Mouse (Mus musculus) liver, embryonic 15.5 days (tissue): ENCODE data around the gene Lrrc28. TPM values are rescaled to one million over a fixed set of nuclear protein-coding genes. Genes with fewer than 3 reads are reported as not detected.

Experiments used
- ATAC-seq: fragments of 200-750 bp; cut with Nextera tagmentation; 2 replicates; pipeline ENCODE4 v1.8.0; 2017; ENCODE audit warnings: moderate number of reproducible peaks, mild to moderate bottlenecking, moderate library complexity; ENCODE audit not compliant: insufficient read depth
- H3K27ac ChIP-seq: fragments of 300-500 bp; sonication (generic); replicated peaks from 2 replicates; pipeline ENCODE4 v1.5.1; 2015; ENCODE audit warnings: mild to moderate bottlenecking, inconsistent platforms
- H3K27me3 ChIP-seq: fragments of 300-500 bp; sonication (generic); 2 replicates; pipeline ENCODE4 v1.6.1; 2015; ENCODE audit warnings: mild to moderate bottlenecking, inconsistent platforms
- H3K36me3 ChIP-seq: fragments of 300-500 bp; sonication (generic); replicated peaks from 2 replicates; pipeline ENCODE4 v1.6.1; 2015; ENCODE audit warnings: moderate library complexity, mild to moderate bottlenecking, inconsistent platforms
- H3K4me1 ChIP-seq: fragments of 300-500 bp; sonication (generic); replicated peaks from 2 replicates; pipeline ENCODE4 v1.6.1; 2015; ENCODE audit warnings: inconsistent platforms
- H3K4me2 ChIP-seq: fragments of 300-500 bp; sonication (generic); 2 replicates; pipeline ENCODE4 v1.6.1; 2015; ENCODE audit warnings: moderate library complexity, mild to moderate bottlenecking, inconsistent platforms
- H3K4me3 ChIP-seq: fragments of 300-500 bp; sonication (generic); replicated peaks from 2 replicates; pipeline ENCODE4 v1.5.1; 2015; ENCODE audit warnings: mild to moderate bottlenecking, inconsistent platforms
- H3K9ac ChIP-seq: fragments of 300-500 bp; sonication (generic); 2 replicates; pipeline ENCODE4 v1.6.1; 2015; ENCODE audit warnings: moderate library complexity, mild to moderate bottlenecking, inconsistent platforms
- H3K9me3 ChIP-seq: fragments of 300-500 bp; sonication (generic); replicated peaks from 2 replicates; pipeline ENCODE4 v1.6.1; 2016; ENCODE audit warnings: inconsistent platforms
- WGBS: fragments of 180-500 bp; shearing (Covaris S2); methylation state at CpG from one replicate; pipeline ENCODE4 v1.1.7; 2015; ENCODE audit warnings: mixed read lengths; ENCODE audit not compliant: insufficient replicate concordance; 5-methylcytosine and 5-hydroxymethylcytosine counted together
- polyA plus RNA-seq: library from polyadenylated mRNA; unstranded; fragments of >200 nt; fragmentation: Nextera tagmentation; extraction: Ambion mirVana; gene quantifications from 2 replicates; pipeline ENCODE4 v1.2.1, GENCODE M21; 2015

Lrrc28 gene
- polyA plus RNA-seq, 1 experiment from 2014 or later = 7.9 TPM

GRCm38 (mm10) chr7:67511606-67512005, 133.5 kb downstream of the Lrrc28 start:
- no peaks in the 10 kb centered on the region for H3K4me1 ChIP-seq
- no peak overlapping the region for H3K9ac ChIP-seq
- no peaks in the 10 kb centered on the region for H3K9me3 ChIP-seq
- no peaks in the 10 kb centered on the region for H3K36me3 ChIP-seq
- ATAC-seq = no peak
- H3K4me3 ChIP-seq = no peak overlapping the region
- no peaks in the 10 kb centered on the region for H3K27me3 ChIP-seq
- WGBS = 78% methylated on average over 7 of the region's 7 CpGs
- no peak overlapping the region for H3K27ac ChIP-seq
- no peak overlapping the region for H3K4me2 ChIP-seq

GRCm38 (mm10) chr7:67503281-67504010, 141.6 kb downstream of the Lrrc28 start:
- no peak for ATAC-seq
- H3K36me3 ChIP-seq = no peaks in the 10 kb centered on the region
- no peak overlapping the region for H3K4me2 ChIP-seq
- no peaks in the 10 kb centered on the region for H3K27me3 ChIP-seq
- H3K9me3 ChIP-seq = no peaks in the 10 kb centered on the region
- no peak overlapping the region for H3K9ac ChIP-seq
- H3K4me3 ChIP-seq = no peak overlapping the region
- WGBS = 27% methylated on average over 7 of the region's 7 CpGs
- H3K27ac ChIP-seq = no peak overlapping the region
- H3K4me1 ChIP-seq = no peaks in the 10 kb centered on the region

- no peak overlapping the region for H3K4me3 ChIP-seq
- no peaks in the 10 kb centered on the region for H3K9me3 ChIP-seq
- no peak overlapping the region for H3K9ac ChIP-seq
- no peak for ATAC-seq
- 48% methylated on average over 4 of the region's 4 CpGs for WGBS
- no peaks in the 10 kb centered on the region for H3K36me3 ChIP-seq
- no peak overlapping the region for H3K4me2 ChIP-seq
- no peaks in the 10 kb centered on the region for H3K27me3 ChIP-seq
- no peaks in the 10 kb centered on the region for H3K4me1 ChIP-seq
- no peak overlapping the region for H3K27ac ChIP-seq
Observed at GRCm38 (mm10) chr7:67502631-67503030, 142.4 kb downstream of the Lrrc28 start.

- no peaks in the 10 kb centered on the region for H3K36me3 ChIP-seq
- no peak overlapping the region for H3K9ac ChIP-seq
- H3K27me3 ChIP-seq = no peaks in the 10 kb centered on the region
- H3K4me1 ChIP-seq = no peaks in the 10 kb centered on the region
- no peak overlapping the region for H3K4me3 ChIP-seq
- no peak overlapping the region for H3K4me2 ChIP-seq
- ATAC-seq = no peak
- H3K9me3 ChIP-seq = no peaks in the 10 kb centered on the region
- H3K27ac ChIP-seq = no peak overlapping the region
- 56% methylated on average over 5 of the region's 5 CpGs for WGBS
Observed at GRCm38 (mm10) chr7:67500878-67501277, 144.2 kb downstream of the Lrrc28 start.

- Histone ChIP-seq H3K9ac (no peak overlapping the region), H3K36me3 (no peaks in the 10 kb centered on the region), H3K4me3 (no peak overlapping the region), H3K4me1 (no peaks in the 10 kb centered on the region), H3K27ac (no peak overlapping the region), H3K4me2 (no peak overlapping the region), H3K9me3 (no peaks in the 10 kb centered on the region), H3K27me3 (no peaks in the 10 kb centered on the region)
- ATAC-seq = no peak
- 42% methylated on average over 11 of the region's 11 CpGs for WGBS
Observed at GRCm38 (mm10) chr7:67500076-67500828, 144.8 kb downstream of the Lrrc28 start.

- peaks cover 2% of the 10 kb centered on the region; the same call in 1 of the 2 replicates for H3K4me1 ChIP-seq
- no peak for ATAC-seq
- H3K36me3 ChIP-seq = no peaks in the 10 kb centered on the region
- H3K4me2 ChIP-seq = no peak overlapping the region
- 62% methylated on average over 7 of the region's 7 CpGs for WGBS
- H3K9ac ChIP-seq = no peak overlapping the region
- no peaks in the 10 kb centered on the region for H3K9me3 ChIP-seq
- H3K27me3 ChIP-seq = no peaks in the 10 kb centered on the region
- H3K4me3 ChIP-seq = no peak overlapping the region
- H3K27ac ChIP-seq = no peak overlapping the region
Observed at GRCm38 (mm10) chr7:67499516-67499915, 145.6 kb downstream of the Lrrc28 start.

- Histone ChIP-seq H3K4me3 (no peak overlapping the region), H3K4me2 (no peak overlapping the region), H3K9me3 (no peaks in the 10 kb centered on the region), H3K27me3 (no peaks in the 10 kb centered on the region), H3K36me3 (no peaks in the 10 kb centered on the region), H3K4me1 (peaks cover 3% of the 10 kb centered on the region; the same call in 1 of the 2 replicates), H3K9ac (no peak overlapping the region), H3K27ac (no peak overlapping the region)
- no peak for ATAC-seq
- 37% methylated on average over 9 of the region's 9 CpGs for WGBS
Observed at GRCm38 (mm10) chr7:67493795-67494687, 151.0 kb downstream of the Lrrc28 start.

GRCm38 (mm10) chr7:67487889-67488411, 157.1 kb downstream of the Lrrc28 start:
- Histone ChIP-seq H3K4me2 (no peak overlapping the region), H3K27me3 (no peaks in the 10 kb centered on the region), H3K9me3 (no peaks in the 10 kb centered on the region), H3K27ac (no peak overlapping the region), H3K9ac (no peak overlapping the region), H3K4me3 (no peak overlapping the region), H3K36me3 (no peaks in the 10 kb centered on the region), H3K4me1 (no peaks in the 10 kb centered on the region)
- ATAC-seq = no peak
- WGBS = 64% methylated on average over 10 of the region's 10 CpGs

GRCm38 (mm10) chr7:67486925-67487760, 157.9 kb downstream of the Lrrc28 start:
- no peaks in the 10 kb centered on the region for H3K36me3 ChIP-seq
- H3K9ac ChIP-seq = no peak overlapping the region
- no peak overlapping the region for H3K27ac ChIP-seq
- no peaks in the 10 kb centered on the region for H3K4me1 ChIP-seq
- no peak overlapping the region for H3K4me2 ChIP-seq
- ATAC-seq = no peak
- no peak overlapping the region for H3K4me3 ChIP-seq
- WGBS = 66% methylated on average over 15 of the region's 15 CpGs
- H3K27me3 ChIP-seq = no peaks in the 10 kb centered on the region
- no peaks in the 10 kb centered on the region for H3K9me3 ChIP-seq

GRCm38 (mm10) chr7:67486417-67486816, 158.7 kb downstream of the Lrrc28 start:
- Histone ChIP-seq H3K4me2 (no peak overlapping the region), H3K9me3 (no peaks in the 10 kb centered on the region), H3K9ac (no peak overlapping the region), H3K4me3 (no peak overlapping the region), H3K36me3 (no peaks in the 10 kb centered on the region), H3K4me1 (no peaks in the 10 kb centered on the region), H3K27me3 (no peaks in the 10 kb centered on the region), H3K27ac (no peak overlapping the region)
- no peak for ATAC-seq
- 61% methylated on average over 5 of the region's 5 CpGs for WGBS
